Mouse (Mus musculus) E14TG2a.4 (cell line): ENCODE measurements at regions not wholly inside any gene's neighbourhood (a gene's known extent, or its start where the extent isn't known, plus 50 kb on each side); places are given as distances from the start of the nearest gene placed in this dataset.

Experiments
- CTCF ChIP-seq: conservative IDR thresholded peaks from 2 replicates; pipeline ENCODE4 v1.5.1; 2014; ENCODE audit warnings: low read length
- NANOG ChIP-seq: IDR thresholded peaks from 2 replicates; pipeline ENCODE4 v1.6.1; 2014; ENCODE audit warnings: borderline replicate concordance, low read length, mixed read lengths
- POU5F1 ChIP-seq: IDR thresholded peaks from 2 replicates; pipeline ENCODE4 v1.6.1; 2014; ENCODE audit warnings: low read length, borderline replicate concordance

GRCm38 (mm10) chr1:157019892-157020291, 80.5 kb upstream of the Ralgps2 start:
- TF ChIP-seq CTCF (no peak), NANOG (no peak), POU5F1 (no peak)
